Mouse (Mus musculus) CH12.LX (cell line): ENCODE data around the gene Fat3. TPM values are rescaled to one million over a fixed set of nuclear protein-coding genes. Genes with fewer than 3 reads are reported as not detected.

Experiments
- DNase-seq: peaks from one replicate; pipeline ENCODE4 v3.0.0-alpha.2; 2013; ENCODE audit errors: extremely low read depth
- H3K27ac ChIP-seq: 2 replicates; pipeline ENCODE4 v1.5.1; 2012; ENCODE audit warnings: low read depth, mild to moderate bottlenecking, control low read depth, moderate library complexity; ENCODE audit not compliant: insufficient read depth
- H3K27me3 ChIP-seq: replicated peaks from 2 replicates; pipeline ENCODE3; 2012; ENCODE audit warnings: inconsistent platforms
- H3K36me3 ChIP-seq, 2 experiments: replicated peaks in 1 of 2; 2 replicates each; pipeline versions ENCODE3 to v1.6.1; 2012; ENCODE audit warnings: inconsistent platforms in 1 of 2, low read length in 1 of 2, mild to moderate bottlenecking in 1 of 2, mixed read lengths in 1 of 2, moderate library complexity in 1 of 2; ENCODE audit not compliant: control insufficient read depth in 1 of 2, insufficient read depth in 1 of 2
- H3K4me1 ChIP-seq, 2 experiments: 2 replicates each; pipeline ENCODE4 v1.6.1; 2012; ENCODE audit warnings: inconsistent platforms in 1 of 2, moderate library complexity in 1 of 2; ENCODE audit not compliant: insufficient read depth in 2 of 2, control insufficient read depth in 1 of 2
- H3K4me2 ChIP-seq: 2 replicates; pipeline ENCODE4 v1.6.1; 2012; ENCODE audit warnings: low read depth, mild to moderate bottlenecking, control low read depth; ENCODE audit not compliant: poor library complexity, insufficient read depth, severe bottlenecking
- H3K4me3 ChIP-seq, 3 experiments: fragments of 150-350 bp in 1 of 3; sonication (generic) in 1 of 3; replicated peaks in 1 of 3; 2 replicates each; pipeline versions ENCODE3 to v1.5.1; 2011 to 2012; ENCODE audit warnings: low read depth in 2 of 3, low read length in 2 of 3, mild to moderate bottlenecking in 2 of 3, moderate library complexity in 2 of 3, control low read depth in 1 of 3, improper control_type of control experiment in 1 of 3, inconsistent platforms in 1 of 3, mixed read lengths in 1 of 3; ENCODE audit not compliant: poor library complexity in 1 of 3
- H3K79me2 ChIP-seq: replicated peaks from 2 replicates; pipeline ENCODE4 v1.6.1; 2012; ENCODE audit warnings: mild to moderate bottlenecking, moderate library complexity; ENCODE audit not compliant: control insufficient read depth, poor library complexity, insufficient read depth, severe bottlenecking; ENCODE audit errors: extremely low read depth
- H3K9ac ChIP-seq: 2 replicates; pipeline ENCODE4 v1.6.1; 2012; ENCODE audit warnings: low read depth, mild to moderate bottlenecking, control low read depth, moderate library complexity; ENCODE audit not compliant: insufficient read depth
- H3K9me3 ChIP-seq: replicated peaks from 2 replicates; pipeline ENCODE3; 2012; ENCODE audit warnings: low read length, inconsistent platforms, mixed read lengths
- BHLHE40 ChIP-seq: IDR thresholded peaks from 2 replicates; pipeline ENCODE4 v1.6.1; 2011; ENCODE audit warnings: mild to moderate bottlenecking, low read depth, low read length, improper control_type of control experiment
- CHD1 ChIP-seq: IDR thresholded peaks from 2 replicates; pipeline ENCODE4 v1.6.1; 2012; ENCODE audit warnings: low read depth, low read length, improper control_type of control experiment, inconsistent platforms
- CHD2 ChIP-seq: IDR thresholded peaks from 2 replicates; pipeline ENCODE4 v1.6.1; 2011; ENCODE audit warnings: low read length, improper control_type of control experiment
- ELF1 ChIP-seq: IDR thresholded peaks from 2 replicates; pipeline ENCODE4 v1.6.1; 2014; ENCODE audit warnings: low read depth, mild to moderate bottlenecking, inconsistent platforms, low read length, improper control_type of control experiment
- EP300 ChIP-seq: IDR thresholded peaks from 2 replicates; pipeline ENCODE4 v1.6.1; 2011; ENCODE audit warnings: low read length, improper control_type of control experiment
- IRF4 ChIP-seq: IDR thresholded peaks from 2 replicates; pipeline ENCODE4 v1.6.1; 2014; ENCODE audit warnings: low read depth, mild to moderate bottlenecking, inconsistent platforms, low read length, improper control_type of control experiment
- JUN ChIP-seq: IDR thresholded peaks from 2 replicates; pipeline ENCODE4 v1.6.1; 2011; ENCODE audit warnings: low read depth, mild to moderate bottlenecking, low read length, improper control_type of control experiment, moderate library complexity; ENCODE audit not compliant: insufficient read depth
- MAFK ChIP-seq: IDR thresholded peaks from 2 replicates; pipeline ENCODE4 v1.6.1; 2011; ENCODE audit warnings: low read length, improper control_type of control experiment; ENCODE audit not compliant: insufficient replicate concordance
- MAZ ChIP-seq: IDR thresholded peaks from 2 replicates; pipeline ENCODE4 v1.6.1; 2012; ENCODE audit warnings: low read depth, mild to moderate bottlenecking, inconsistent platforms, low read length, improper control_type of control experiment, moderate library complexity
- MXI1 ChIP-seq: IDR thresholded peaks from 2 replicates; pipeline ENCODE4 v1.6.1; 2011; ENCODE audit warnings: mild to moderate bottlenecking, low read depth, low read length, improper control_type of control experiment
- NELFE ChIP-seq: IDR thresholded peaks from 2 replicates; pipeline ENCODE4 v1.6.1; 2011; ENCODE audit warnings: low read depth, low read length, improper control_type of control experiment
- NRF1 ChIP-seq: IDR thresholded peaks from 2 replicates; pipeline ENCODE4 v1.6.1; 2014; ENCODE audit warnings: low read depth, mild to moderate bottlenecking, inconsistent platforms, low read length, improper control_type of control experiment, moderate library complexity
- PAX5 ChIP-seq: IDR thresholded peaks from 2 replicates; pipeline ENCODE4 v1.6.1; 2012; ENCODE audit warnings: low read length, inconsistent platforms, mixed read lengths
- RAD21 ChIP-seq: IDR thresholded peaks from 2 replicates; pipeline ENCODE4 v1.6.1; 2011; ENCODE audit warnings: low read depth, mild to moderate bottlenecking, low read length, improper control_type of control experiment, moderate library complexity
- RCOR1 ChIP-seq: conservative IDR thresholded peaks from 2 replicates; pipeline ENCODE4 v1.6.1; 2012; ENCODE audit warnings: low read depth, mild to moderate bottlenecking, inconsistent platforms, low read length, improper control_type of control experiment
- SIN3A ChIP-seq: IDR thresholded peaks from 2 replicates; pipeline ENCODE4 v1.6.1; 2012; ENCODE audit warnings: low read length, improper control_type of control experiment, inconsistent platforms
- SMC3 ChIP-seq: IDR thresholded peaks from 2 replicates; pipeline ENCODE4 v1.6.1; 2011; ENCODE audit warnings: low read depth, low read length, improper control_type of control experiment
- TBP ChIP-seq: conservative IDR thresholded peaks from 2 replicates; pipeline ENCODE4 v1.6.1; 2011; ENCODE audit warnings: low read depth, low read length, improper control_type of control experiment
- USF1 ChIP-seq: IDR thresholded peaks from 2 replicates; pipeline ENCODE4 v1.6.1; 2014; ENCODE audit warnings: low read depth, mild to moderate bottlenecking, inconsistent platforms, low read length, improper control_type of control experiment
- USF2 ChIP-seq: conservative IDR thresholded peaks from 2 replicates; pipeline ENCODE4 v1.6.1; 2011; ENCODE audit warnings: low read depth, low read length, improper control_type of control experiment
- ZNF384 ChIP-seq: IDR thresholded peaks from 2 replicates; pipeline ENCODE4 v1.6.1; 2012; ENCODE audit warnings: low read depth, low read length, improper control_type of control experiment, inconsistent platforms
- dilution Hi-C: fragments of 300-500 bp; cut with MboI; formaldehyde crosslinking; loops from 2 replicates; pipeline ENCODE4 v1.14.3; 2020; ENCODE audit warnings: low sequenced_read_pairs; ENCODE audit not compliant: extremely low pct_unique_long_range_greater_than_20kb, extremely low pct_ligation_motif_present
- in situ Hi-C: fragments of 300-500 bp; cut with MboI; formaldehyde crosslinking; loops from 3 replicates; pipeline ENCODE4 v1.14.3; 2019; ENCODE audit warnings: low sequenced_read_pairs, low pct_ligation_motif_present, low pct_unique_long_range_greater_than_20kb, mixed read lengths
- polyA plus RNA-seq: library from polyadenylated mRNA; unstranded; fragments of >175 nt; gene quantifications from 2 replicates; pipeline ENCODE4 v1.2.1, GENCODE M21; 2012; ENCODE audit warnings: low read depth; ENCODE audit not compliant: insufficient read length
- total RNA-seq, 2 experiments: library from RNA; depleted of rRNA; stranded (reverse); fragments of 300-350 nt in 1 of 2; fragments of >200 nt in 1 of 2; gene quantifications; 2 replicates each; pipeline ENCODE4 v1.2.3; 2012 to 2014

The Fat3 gene
- total and polyA plus RNA-seq, 3 experiments = 0.03 to 0.07 TPM; not detected in 1

DNA sequence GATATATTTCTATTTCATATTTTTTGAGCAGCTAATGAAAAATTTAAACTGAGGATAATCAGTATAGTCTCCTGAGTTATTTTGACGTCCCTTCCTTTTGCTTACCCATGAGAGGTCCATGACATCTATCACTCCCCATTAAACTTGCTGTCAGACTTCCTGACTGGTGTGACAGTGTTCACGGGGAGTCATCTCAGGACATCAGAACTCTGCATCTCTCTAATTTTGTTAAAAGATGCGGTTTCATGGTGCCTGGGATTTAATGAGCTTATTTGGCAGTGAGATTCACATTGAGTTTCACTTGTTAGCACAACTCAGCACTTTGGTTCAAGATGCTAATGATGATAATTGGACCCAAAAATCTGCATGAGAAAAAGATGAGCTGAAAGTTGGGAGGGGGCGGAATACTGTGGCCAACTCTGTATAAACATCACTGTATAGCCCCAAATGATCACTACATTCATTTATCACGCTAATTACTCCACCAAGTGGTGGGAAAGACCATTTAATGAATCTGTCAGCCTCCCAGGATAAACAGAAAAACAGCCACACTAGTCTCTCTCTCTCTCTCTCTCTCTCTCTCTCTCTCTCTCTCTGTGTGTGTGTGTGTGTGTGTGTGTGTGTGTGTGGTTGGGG is 545.8 kb downstream of the Fat3 start:
- no peak overlapping the region for H3K4me3 ChIP-seq
- H3K9me3 ChIP-seq = no peaks in the 10 kb centered on the region
- no peaks in the 10 kb centered on the region for H3K36me3 ChIP-seq
- in situ Hi-C loops (no loop called here), dilution Hi-C loops (no loop called here)
- no peaks in the 10 kb centered on the region for H3K4me1 ChIP-seq
- H3K27ac ChIP-seq = no peak overlapping the region
- H3K9ac ChIP-seq = no peak overlapping the region
- no peak for TF ChIP-seq TBP
- TF ChIP-seq CHD2 = no peak
- no peak for TF ChIP-seq NRF1
- no peak for TF ChIP-seq PAX5
- no peak for TF ChIP-seq ELF1
- H3K4me2 ChIP-seq = no peak overlapping the region
- H3K27me3 ChIP-seq = no peaks in the 10 kb centered on the region
- H3K79me2 ChIP-seq = no peaks in the 10 kb centered on the region
- no peak for DNase-seq

DNA sequence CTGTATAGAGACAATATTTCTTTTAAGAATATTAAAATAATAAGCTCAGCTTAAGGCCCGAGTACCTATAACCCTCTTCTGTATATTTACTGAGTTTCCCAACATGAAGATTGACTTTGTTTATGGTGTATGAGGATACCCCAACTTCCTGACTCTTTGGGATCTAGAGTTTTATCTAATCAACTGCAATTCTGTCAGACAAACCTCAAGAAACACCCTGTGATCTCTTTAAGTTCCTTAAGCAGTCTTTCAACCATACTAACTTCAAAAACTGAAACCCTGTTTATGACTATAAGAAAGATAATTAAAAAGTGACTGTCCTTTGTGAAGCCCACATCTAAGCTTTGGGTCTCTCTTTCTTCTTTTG is 546.8 kb downstream of the Fat3 start:
- no peak for TF ChIP-seq NELFE
- no peak for TF ChIP-seq TBP
- no peak for TF ChIP-seq RCOR1
- TF ChIP-seq SIN3A = no peak
- TF ChIP-seq SMC3 = no peak
- no peak for TF ChIP-seq RAD21
- no peak for TF ChIP-seq CHD1
- no peak for TF ChIP-seq MAFK
- no peak for TF ChIP-seq ZNF384
- no peak for TF ChIP-seq MAZ
- no peak for TF ChIP-seq IRF4
- no peak for TF ChIP-seq MXI1
- no peak for TF ChIP-seq USF1
- TF ChIP-seq JUN = no peak
- no peak for TF ChIP-seq BHLHE40
- no peak for TF ChIP-seq EP300
- TF ChIP-seq USF2 = no peak
- H3K9me3 ChIP-seq = no peaks in the 10 kb centered on the region
- no peaks in the 10 kb centered on the region for H3K27me3 ChIP-seq
- H3K9ac ChIP-seq = no peak overlapping the region
- no peaks in the 10 kb centered on the region for H3K4me1 ChIP-seq
- H3K79me2 ChIP-seq = no peaks in the 10 kb centered on the region
- H3K4me3 ChIP-seq = no peak overlapping the region
- in situ Hi-C loops (no loop called here), dilution Hi-C loops (no loop called here)
- no peak for DNase-seq
- no peaks in the 10 kb centered on the region for H3K36me3 ChIP-seq
- H3K4me2 ChIP-seq = no peak overlapping the region
- H3K27ac ChIP-seq = no peak overlapping the region
